Mouse (Mus musculus) stomach, embryonic 16.5 days (tissue): ENCODE data around the gene Cacna1c. TPM values are rescaled to one million over a fixed set of nuclear protein-coding genes. Genes with fewer than 3 reads are reported as not detected.

ENCODE experiments used
- ATAC-seq: fragments of 200-750 bp; cut with Nextera tagmentation; 2 replicates; pipeline ENCODE4 v1.8.0; 2017; ENCODE audit warnings: moderate number of reproducible peaks, moderate TSS enrichment; ENCODE audit not compliant: insufficient read depth, low FRiP score
- H3K27ac ChIP-seq: fragments of 300-500 bp; sonication (generic); 2 replicates; pipeline ENCODE4 v1.5.1; 2014; ENCODE audit warnings: low read length
- H3K27me3 ChIP-seq: fragments of 300-500 bp; sonication (generic); 2 replicates; pipeline ENCODE4 v1.6.1; 2014; ENCODE audit warnings: low read length, control low read depth, mixed read lengths; ENCODE audit not compliant: control insufficient read depth, insufficient read depth
- H3K36me3 ChIP-seq: fragments of 300-500 bp; sonication (generic); 2 replicates; pipeline ENCODE4 v1.6.1; 2014; ENCODE audit warnings: low read length; ENCODE audit not compliant: control insufficient read depth, insufficient read depth
- H3K4me1 ChIP-seq: fragments of 300-500 bp; sonication (generic); 2 replicates; pipeline ENCODE4 v1.6.1; 2014; ENCODE audit warnings: low read length, control low read depth, mixed read lengths; ENCODE audit not compliant: control insufficient read depth, insufficient read depth
- H3K4me2 ChIP-seq: fragments of 300-500 bp; sonication (generic); 2 replicates; pipeline ENCODE4 v1.6.1; 2014; ENCODE audit warnings: low read depth, low read length, mixed read lengths
- H3K4me3 ChIP-seq: fragments of 300-500 bp; sonication (generic); replicated peaks from 2 replicates; pipeline ENCODE4 v1.5.1; 2014; ENCODE audit warnings: mild to moderate bottlenecking, low read length
- H3K9ac ChIP-seq: fragments of 300-500 bp; sonication (generic); 2 replicates; pipeline ENCODE4 v1.6.1; 2014; ENCODE audit warnings: low read length
- H3K9me3 ChIP-seq: fragments of 300-500 bp; sonication (generic); replicated peaks from 2 replicates; pipeline ENCODE4 v1.6.1; 2016; ENCODE audit warnings: low read length, control low read depth; ENCODE audit not compliant: control insufficient read depth
- WGBS: fragments of 180-500 bp; shearing (Covaris S2); extraction: QIAGEN DNeasy Blood & Tissue Kit; methylation state at CpG from one replicate; pipeline ENCODE4 v1.1.7; 2014; 5-methylcytosine and 5-hydroxymethylcytosine counted together
- polyA plus RNA-seq: library from polyadenylated mRNA; unstranded; fragments of >200 nt; fragmentation: Nextera tagmentation; extraction: Ambion mirVana; gene quantifications from 2 replicates; pipeline ENCODE4 v1.2.1, GENCODE M21; 2015

Cacna1c gene
- polyA plus RNA-seq, 1 experiment from 2014 or later: 4.3 TPM

DNA sequence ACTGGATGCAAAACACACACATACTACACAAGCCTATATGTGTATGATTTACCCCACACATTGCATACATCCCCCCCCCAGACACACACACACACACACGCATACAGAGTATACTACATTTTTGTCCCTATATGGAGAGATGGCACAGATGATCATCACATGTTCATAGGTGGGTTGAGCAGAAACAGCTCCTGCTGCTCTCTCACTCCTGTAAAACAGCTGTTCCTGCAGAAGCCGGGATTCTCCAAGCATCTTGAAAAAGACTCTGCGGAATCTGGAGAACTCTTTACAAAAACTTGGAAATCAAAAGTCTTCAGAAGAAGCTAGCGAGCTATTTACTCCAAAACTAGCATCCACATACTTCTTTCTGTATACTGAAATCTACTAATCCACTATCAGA is 63.4 kb downstream of the Cacna1c start:
- H3K4me3 ChIP-seq: no peak overlapping the region
- H3K4me1 ChIP-seq: no peaks in the 10 kb centered on the region
- H3K27ac ChIP-seq: no peak overlapping the region
- H3K27me3 ChIP-seq: no peaks in the 10 kb centered on the region
- no peak for ATAC-seq
- H3K9ac ChIP-seq: no peak overlapping the region
- no peak overlapping the region for H3K4me2 ChIP-seq
- 83% methylated on average over 4 of the region's 4 CpGs for WGBS
- H3K9me3 ChIP-seq: no peaks in the 10 kb centered on the region
- H3K36me3 ChIP-seq: no peaks in the 10 kb centered on the region

DNA sequence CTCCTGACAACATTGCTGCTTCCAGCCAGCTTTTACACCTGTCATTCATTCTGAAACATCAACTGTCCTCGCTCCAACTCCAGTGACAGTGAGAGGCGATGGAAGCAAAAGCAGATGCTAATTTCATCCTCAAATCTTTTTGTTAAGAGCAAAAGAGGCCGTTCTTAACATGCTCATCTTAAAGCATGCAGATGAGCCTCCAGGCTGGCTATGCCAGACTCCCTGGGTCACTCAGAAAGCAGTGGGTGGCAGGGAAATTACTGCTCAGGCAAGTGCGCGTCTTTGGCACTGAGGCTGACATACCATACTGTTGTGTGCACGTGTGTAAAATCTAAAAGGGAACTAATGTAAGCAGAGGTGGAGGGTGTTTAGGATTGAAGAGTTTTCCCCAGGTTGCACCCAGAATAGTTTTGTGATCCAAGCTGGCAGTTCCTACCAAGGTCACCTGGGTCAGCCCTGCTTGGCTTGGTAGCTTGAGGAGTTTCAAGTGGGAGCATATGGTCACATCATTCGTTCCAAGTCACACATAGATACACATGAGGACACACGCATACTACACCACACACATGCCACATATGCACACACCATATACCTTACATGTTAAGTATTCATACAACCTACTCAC is 64.0 kb downstream of the Cacna1c start:
- H3K4me2 ChIP-seq: no peak overlapping the region
- H3K4me1 ChIP-seq: no peaks in the 10 kb centered on the region
- H3K27me3 ChIP-seq: no peaks in the 10 kb centered on the region
- H3K36me3 ChIP-seq: no peaks in the 10 kb centered on the region
- H3K9ac ChIP-seq: no peak overlapping the region
- no peak overlapping the region for H3K4me3 ChIP-seq
- 81% methylated on average over 8 of the region's 8 CpGs for WGBS
- no peak for ATAC-seq
- no peak overlapping the region for H3K27ac ChIP-seq
- H3K9me3 ChIP-seq: no peaks in the 10 kb centered on the region

DNA sequence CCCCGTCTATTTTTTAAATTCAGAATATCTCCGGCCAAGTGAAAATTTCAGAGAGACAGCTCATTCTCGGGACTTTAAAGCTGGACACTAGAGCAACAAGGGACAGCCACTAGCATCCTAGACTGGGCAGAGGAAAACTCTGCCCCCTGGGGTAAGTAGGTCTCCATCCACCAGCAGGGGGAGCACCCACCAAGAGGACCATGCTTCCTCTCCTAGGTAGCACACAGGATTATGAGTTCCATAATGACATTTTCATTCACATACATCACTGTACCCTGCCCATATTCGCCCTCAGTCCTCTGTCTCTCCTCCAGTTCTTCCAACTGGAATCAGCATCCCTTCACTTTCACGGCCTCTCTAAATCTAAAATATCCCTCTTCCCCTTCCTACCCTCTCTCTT is 66.6 kb downstream of the Cacna1c start:
- whole genome bisulfite sequencing: 72% methylated on average over 5 of the region's 5 CpGs
- no peak for ATAC-seq

DNA sequence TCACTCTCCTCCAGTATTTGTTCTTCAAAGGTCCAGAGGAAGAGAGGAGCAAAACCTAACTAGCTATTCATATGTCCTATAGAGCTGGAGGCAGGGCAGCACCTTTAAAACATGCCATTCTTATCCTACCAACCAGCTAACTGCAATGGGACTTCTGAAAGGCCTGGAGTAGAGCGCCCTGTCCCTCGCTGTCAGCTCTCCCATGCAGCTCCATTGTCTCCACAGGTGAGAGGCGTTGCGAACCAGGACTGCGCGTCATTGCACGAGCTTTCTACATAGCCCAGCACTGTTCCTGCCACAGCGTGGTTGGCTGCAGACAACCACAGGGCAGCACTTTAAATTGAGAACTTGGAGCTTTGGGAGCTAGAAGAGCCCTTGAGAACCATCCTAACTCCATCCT is 67.7 kb downstream of the Cacna1c start:
- no peaks in the 10 kb centered on the region for H3K36me3 ChIP-seq
- no peak overlapping the region for H3K9ac ChIP-seq
- WGBS: 86% methylated on average over 8 of the region's 8 CpGs
- H3K27ac ChIP-seq: no peak overlapping the region
- H3K9me3 ChIP-seq: no peaks in the 10 kb centered on the region
- no peak overlapping the region for H3K4me2 ChIP-seq
- H3K4me1 ChIP-seq: no peaks in the 10 kb centered on the region
- no peak for ATAC-seq
- no peaks in the 10 kb centered on the region for H3K27me3 ChIP-seq
- H3K4me3 ChIP-seq: no peak overlapping the region

More for the DNA sequence above, 66.6 kb downstream of the Cacna1c start:
- no peaks in the 10 kb centered on the region for H3K36me3 ChIP-seq
- no peaks in the 10 kb centered on the region for H3K4me1 ChIP-seq
- H3K4me2 ChIP-seq: no peak overlapping the region
- no peaks in the 10 kb centered on the region for H3K9me3 ChIP-seq
- no peak overlapping the region for H3K9ac ChIP-seq
- no peaks in the 10 kb centered on the region for H3K27me3 ChIP-seq
- H3K27ac ChIP-seq: no peak overlapping the region
- H3K4me3 ChIP-seq: no peak overlapping the region

DNA sequence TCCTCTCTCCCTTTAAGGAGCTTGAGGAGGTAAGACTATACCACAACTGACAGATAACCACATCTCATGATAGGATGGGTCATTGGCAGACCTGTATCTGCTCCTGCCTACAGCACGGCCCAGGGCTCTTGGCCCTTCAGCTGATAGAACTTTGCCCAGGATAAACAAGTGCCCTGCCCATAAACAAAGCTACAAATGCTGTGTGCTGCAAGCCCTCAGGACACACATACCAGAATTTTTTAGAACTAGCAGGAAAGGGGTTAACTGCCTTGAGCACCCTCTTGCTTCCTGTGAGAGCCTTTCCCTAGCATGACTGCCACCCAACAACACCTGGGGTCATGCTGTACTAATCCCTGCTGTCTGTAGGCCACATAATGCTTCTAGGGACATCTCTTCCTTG is 68.1 kb downstream of the Cacna1c start:
- no peak overlapping the region for H3K4me2 ChIP-seq
- H3K4me3 ChIP-seq: no peak overlapping the region
- no peak overlapping the region for H3K27ac ChIP-seq
- no peaks in the 10 kb centered on the region for H3K4me1 ChIP-seq
- 71% methylated on average over 1 of the region's 1 CpGs for WGBS
- H3K9ac ChIP-seq: no peak overlapping the region
- H3K27me3 ChIP-seq: no peaks in the 10 kb centered on the region
- no peaks in the 10 kb centered on the region for H3K36me3 ChIP-seq
- no peaks in the 10 kb centered on the region for H3K9me3 ChIP-seq
- no peak for ATAC-seq

DNA sequence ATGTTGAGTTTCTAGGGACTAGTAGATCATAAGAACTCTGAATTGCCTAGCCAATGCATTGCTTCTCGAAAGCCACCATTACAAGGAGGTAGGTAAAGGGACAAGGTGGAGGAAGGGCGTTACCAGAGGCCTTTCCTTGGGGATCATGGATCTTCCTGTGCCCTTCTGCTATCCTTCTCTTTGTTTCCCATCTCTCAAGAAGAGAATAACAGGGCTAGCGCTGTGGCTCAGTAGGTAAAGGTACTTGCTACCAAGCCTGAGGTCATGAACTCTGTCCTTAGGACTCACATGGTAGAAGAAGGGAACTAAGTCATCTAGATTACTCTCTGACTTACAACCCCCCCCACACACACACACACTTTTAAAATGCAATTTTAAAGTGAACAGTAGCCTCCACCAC is 69.2 kb downstream of the Cacna1c start:
- H3K36me3 ChIP-seq: no peaks in the 10 kb centered on the region
- ATAC-seq: no peak
- H3K9me3 ChIP-seq: no peaks in the 10 kb centered on the region
- no peak overlapping the region for H3K9ac ChIP-seq
- no peaks in the 10 kb centered on the region for H3K27me3 ChIP-seq
- no peak overlapping the region for H3K27ac ChIP-seq
- H3K4me2 ChIP-seq: no peak overlapping the region
- WGBS: 78% methylated on average over 3 of the region's 3 CpGs
- H3K4me3 ChIP-seq: no peak overlapping the region
- no peaks in the 10 kb centered on the region for H3K4me1 ChIP-seq

DNA sequence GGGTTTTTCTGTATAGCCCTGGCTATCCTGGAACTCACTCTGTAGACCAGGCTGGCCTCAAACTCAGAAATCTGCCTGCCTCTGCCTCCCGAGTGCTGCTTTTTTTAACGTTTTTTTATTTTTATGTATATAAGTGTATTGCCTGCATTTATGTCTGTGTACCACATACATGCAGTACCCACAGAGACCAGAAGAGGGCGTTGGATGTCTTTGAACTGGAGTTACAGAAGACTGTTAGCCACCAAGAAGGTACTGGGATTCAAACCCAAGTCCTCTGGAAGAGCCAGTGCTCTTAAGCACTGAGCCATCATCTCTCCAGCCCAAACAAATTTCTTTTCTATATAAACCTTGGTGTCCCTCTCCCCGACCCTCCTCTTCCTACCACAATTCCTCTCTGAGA is 77.8 kb downstream of the Cacna1c start:
- ATAC-seq: no peak
- H3K27ac ChIP-seq: no peak overlapping the region
- H3K4me1 ChIP-seq: no peaks in the 10 kb centered on the region
- H3K27me3 ChIP-seq: no peaks in the 10 kb centered on the region
- WGBS: 50% methylated on average over 4 of the region's 4 CpGs
- no peaks in the 10 kb centered on the region for H3K9me3 ChIP-seq
- H3K36me3 ChIP-seq: no peaks in the 10 kb centered on the region
- no peak overlapping the region for H3K4me2 ChIP-seq
- no peak overlapping the region for H3K9ac ChIP-seq
- H3K4me3 ChIP-seq: no peak overlapping the region

DNA sequence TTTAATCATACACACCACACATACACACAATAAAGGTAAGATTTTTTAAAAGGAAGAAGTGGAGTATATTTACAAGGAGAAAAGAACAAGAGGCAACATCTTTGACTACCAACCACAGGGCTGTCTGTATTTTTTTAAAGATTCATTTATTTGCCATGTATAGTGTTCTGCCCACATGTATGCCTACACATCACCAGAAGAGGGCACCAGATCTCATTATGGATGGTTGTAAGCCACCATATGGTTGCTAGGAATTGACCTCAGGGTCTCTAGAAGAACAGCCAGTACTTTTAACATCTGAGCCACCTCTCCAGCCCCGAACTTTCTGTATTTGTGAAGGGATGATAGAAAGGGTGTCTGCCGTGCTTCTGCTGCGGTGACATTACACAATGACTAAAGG is 79.9 kb downstream of the Cacna1c start:
- no peaks in the 10 kb centered on the region for H3K4me1 ChIP-seq
- no peaks in the 10 kb centered on the region for H3K27me3 ChIP-seq
- no peak overlapping the region for H3K27ac ChIP-seq
- no peak for ATAC-seq
- H3K4me2 ChIP-seq: no peak overlapping the region
- H3K4me3 ChIP-seq: no peak overlapping the region
- no peak overlapping the region for H3K9ac ChIP-seq
- H3K9me3 ChIP-seq: no peaks in the 10 kb centered on the region
- 90% methylated on average over 3 of the region's 3 CpGs for whole genome bisulfite sequencing
- no peaks in the 10 kb centered on the region for H3K36me3 ChIP-seq

DNA sequence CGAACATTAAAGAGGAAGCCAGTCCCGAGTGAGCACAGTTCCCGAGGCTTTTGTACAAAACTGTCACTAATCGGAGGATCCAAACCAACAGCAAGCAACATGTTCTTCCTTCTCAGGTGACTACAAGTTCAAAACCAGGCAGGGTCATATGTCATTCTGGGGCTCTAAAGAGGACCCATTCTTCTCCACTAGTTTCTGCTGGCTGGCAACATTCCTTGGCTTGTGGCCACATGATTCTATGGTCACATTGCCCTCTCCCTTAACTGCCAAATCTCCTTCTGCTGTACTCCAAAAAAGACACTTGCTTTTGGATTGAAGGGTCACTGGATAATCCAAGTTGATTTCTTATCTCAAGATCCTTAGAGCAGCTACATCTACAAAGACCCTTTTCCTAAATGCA is 82.9 kb downstream of the Cacna1c start:
- H3K9me3 ChIP-seq: no peaks in the 10 kb centered on the region
- no peak overlapping the region for H3K27ac ChIP-seq
- H3K4me3 ChIP-seq: no peak overlapping the region
- H3K27me3 ChIP-seq: no peaks in the 10 kb centered on the region; the same call in 1 of the 2 replicates
- ATAC-seq: no peak
- H3K36me3 ChIP-seq: no peaks in the 10 kb centered on the region
- 85% methylated on average over 4 of the region's 4 CpGs for WGBS
- no peaks in the 10 kb centered on the region for H3K4me1 ChIP-seq
- no peak overlapping the region for H3K9ac ChIP-seq
- no peak overlapping the region for H3K4me2 ChIP-seq

DNA sequence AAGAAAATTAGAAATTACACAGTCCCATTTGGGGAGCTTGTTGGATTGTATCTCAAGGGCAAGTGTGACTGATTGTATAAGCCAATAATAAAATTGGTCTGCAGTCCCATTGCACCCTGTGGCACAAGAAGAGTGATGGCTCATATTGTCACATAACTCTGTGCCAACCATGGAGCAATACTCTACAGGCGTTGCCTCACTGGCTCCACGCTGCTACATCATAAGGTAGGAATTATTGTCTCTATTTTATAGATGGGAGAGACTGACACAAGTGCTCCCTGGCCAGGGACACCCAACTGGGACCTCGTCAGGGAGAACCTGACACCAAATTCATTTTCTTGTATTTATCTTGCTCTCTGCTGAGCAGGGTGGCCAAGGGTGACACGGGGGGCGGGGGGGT is 85.8 kb downstream of the Cacna1c start:
- Histone ChIP-seq H3K27me3 (peaks cover 20% of the 10 kb centered on the region), H3K27ac (no peak overlapping the region), H3K4me2 (no peak overlapping the region), H3K4me1 (no peaks in the 10 kb centered on the region; the same call in 1 of the 2 replicates), H3K9ac (no peak overlapping the region), H3K36me3 (no peaks in the 10 kb centered on the region), H3K9me3 (no peaks in the 10 kb centered on the region), H3K4me3 (no peak overlapping the region)
- 80% methylated on average over 5 of the region's 5 CpGs for WGBS
- no peak for ATAC-seq
